Mouse (Mus musculus): ENCODE measurements at regions not wholly inside any gene's neighbourhood (a gene's known extent, or its start where the extent isn't known, plus 50 kb on each side); places are given as distances from the start of the nearest gene placed in this dataset.

DNA sequence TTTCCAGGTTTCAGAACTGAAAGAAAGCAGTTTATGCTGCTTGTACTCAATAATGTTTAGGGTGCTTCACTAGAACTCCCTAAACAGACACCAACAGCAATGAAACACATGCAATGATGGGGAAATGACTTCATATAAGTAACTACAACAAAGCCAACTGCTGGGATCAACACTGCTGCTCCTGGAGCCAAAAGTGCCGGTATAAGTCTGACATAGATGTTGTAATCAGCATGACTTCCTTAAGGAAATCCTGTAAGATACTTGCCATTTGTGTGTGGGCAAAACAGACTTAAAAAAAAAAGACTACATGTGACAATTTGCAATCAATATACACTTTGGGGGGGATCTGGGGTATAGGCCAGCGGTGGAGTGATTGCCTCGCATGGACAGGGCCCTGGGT lies 438.4 kb upstream of the A1bg start:
- Histone ChIP-seq H3K9ac (no peak overlapping the region), H3K36me3 (no peaks in the 10 kb centered on the region), H3K4me2 (replicated peaks) (no peak overlapping the region), H3K27me3 (no peaks in the 10 kb centered on the region), H3K27ac (no peak overlapping the region), H3K4me1 (no peaks in the 10 kb centered on the region), H3K4me3 (no peak overlapping the region), H3K9me3 (no peaks in the 10 kb centered on the region)
- no peak for ATAC-seq (ENCODE audit: low FRiP score, low read depth)
- WGBS, result 86% methylated on average over 3 of the region's 3 CpGs

DNA sequence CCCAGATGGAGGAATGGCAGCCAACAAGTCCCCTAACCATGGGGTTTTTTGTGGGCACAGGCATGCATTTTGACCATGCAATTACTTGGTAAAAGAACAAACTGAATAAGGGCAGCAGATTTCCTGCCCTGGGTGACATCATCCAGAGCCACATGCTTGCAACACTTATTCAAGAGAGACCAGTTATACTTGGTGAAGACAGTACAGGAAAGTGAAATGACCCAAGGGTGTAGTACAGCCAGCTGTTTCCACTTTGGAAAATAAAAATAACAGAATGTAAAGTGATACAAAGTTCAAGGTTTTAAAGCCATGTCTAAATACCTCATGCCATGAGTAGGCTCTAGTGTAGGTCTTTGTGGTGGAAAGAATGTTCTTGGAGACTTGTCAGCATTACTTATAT lies 432.5 kb upstream of the A1bg start:
- no peak overlapping the region for H3K4me3 ChIP-seq
- no peak overlapping the region for H3K9ac ChIP-seq
- H3K4me1 ChIP-seq, result peaks cover 10% of the 10 kb centered on the region; the same call in 1 of the 2 replicates
- no peaks in the 10 kb centered on the region for H3K9me3 ChIP-seq
- no peak overlapping the region for H3K4me2 ChIP-seq (replicated peaks)
- ATAC-seq (ENCODE audit: low FRiP score, low read depth), result peak; percentile 66; the same call in 1 of the 2 replicates
- H3K27me3 ChIP-seq, result no peaks in the 10 kb centered on the region
- no peaks in the 10 kb centered on the region for H3K36me3 ChIP-seq
- H3K27ac ChIP-seq, result no peak overlapping the region

DNA sequence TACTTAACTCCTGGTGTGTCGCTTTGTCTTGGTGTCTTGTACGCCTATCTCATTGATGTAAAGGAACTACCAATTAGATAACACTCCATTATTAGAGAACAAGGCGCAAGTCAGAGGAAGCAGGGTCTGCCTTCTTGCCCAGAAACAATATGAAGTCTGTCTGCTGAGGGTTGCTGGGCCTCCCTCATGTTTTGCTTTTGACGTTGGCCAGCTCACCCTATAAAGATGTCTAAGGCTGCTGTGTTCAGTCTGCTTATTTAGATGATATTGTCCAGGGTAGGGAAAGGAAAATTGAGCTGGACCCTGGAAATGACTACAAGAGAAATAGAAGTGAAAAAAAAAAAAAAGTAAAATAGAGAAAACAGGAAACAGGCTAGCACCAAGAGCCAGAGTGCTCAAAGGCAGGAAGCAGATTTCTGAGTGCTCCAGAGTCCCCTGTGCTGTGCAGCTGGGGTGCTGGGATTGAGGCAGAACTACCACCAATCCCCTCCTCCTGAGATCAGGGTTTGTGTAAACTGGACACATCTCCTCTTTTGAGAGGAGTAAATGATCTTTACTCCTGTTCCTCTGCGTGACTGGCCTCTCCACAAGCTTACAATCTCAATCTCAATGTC lies 429.0 kb upstream of the A1bg start:
- WGBS, result 40% methylated on average over 5 of the region's 5 CpGs
- no peak overlapping the region for H3K4me2 ChIP-seq (replicated peaks)
- H3K36me3 ChIP-seq, result no peaks in the 10 kb centered on the region
- H3K9ac ChIP-seq, result no peak overlapping the region
- H3K27me3 ChIP-seq, result no peaks in the 10 kb centered on the region
- H3K9me3 ChIP-seq, result no peaks in the 10 kb centered on the region
- H3K27ac ChIP-seq, result no peak overlapping the region; the same call in 1 of the 2 replicates
- H3K4me3 ChIP-seq, result no peak overlapping the region
- ATAC-seq (ENCODE audit: low FRiP score, low read depth), result no peak; the same call in 1 of the 2 replicates
- H3K4me1 ChIP-seq, result peaks cover 10% of the 10 kb centered on the region; the same call in 1 of the 2 replicates

DNA sequence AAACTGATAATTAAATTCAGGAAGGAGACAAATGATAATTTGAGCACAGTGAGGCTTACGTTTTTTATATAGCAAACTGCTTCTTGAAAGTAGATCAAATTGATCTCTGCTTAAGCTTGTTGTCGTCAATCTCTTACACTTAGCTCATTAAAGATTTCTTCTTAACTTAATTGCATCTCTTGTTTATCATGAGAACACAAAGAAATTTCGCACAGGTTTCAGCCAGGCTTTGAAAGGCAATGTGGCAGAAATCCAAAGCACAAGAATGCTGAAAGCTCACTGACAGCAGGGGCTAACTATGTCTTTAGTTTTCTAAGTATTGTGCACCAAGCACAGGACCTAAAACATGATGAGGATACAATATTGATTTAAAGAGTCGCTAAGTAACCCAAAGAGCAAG lies 422.3 kb upstream of the A1bg start:
- H3K4me1 ChIP-seq, result no peaks in the 10 kb centered on the region
- no peak overlapping the region for H3K9ac ChIP-seq
- no peaks in the 10 kb centered on the region for H3K27me3 ChIP-seq
- no peak for ATAC-seq (ENCODE audit: low FRiP score, low read depth)
- no peak overlapping the region for H3K4me2 ChIP-seq (replicated peaks)
- H3K27ac ChIP-seq, result no peak overlapping the region
- 59% methylated on average over 4 of the region's 4 CpGs for WGBS
- H3K9me3 ChIP-seq, result no peaks in the 10 kb centered on the region
- H3K4me3 ChIP-seq, result no peak overlapping the region
- no peaks in the 10 kb centered on the region for H3K36me3 ChIP-seq

DNA sequence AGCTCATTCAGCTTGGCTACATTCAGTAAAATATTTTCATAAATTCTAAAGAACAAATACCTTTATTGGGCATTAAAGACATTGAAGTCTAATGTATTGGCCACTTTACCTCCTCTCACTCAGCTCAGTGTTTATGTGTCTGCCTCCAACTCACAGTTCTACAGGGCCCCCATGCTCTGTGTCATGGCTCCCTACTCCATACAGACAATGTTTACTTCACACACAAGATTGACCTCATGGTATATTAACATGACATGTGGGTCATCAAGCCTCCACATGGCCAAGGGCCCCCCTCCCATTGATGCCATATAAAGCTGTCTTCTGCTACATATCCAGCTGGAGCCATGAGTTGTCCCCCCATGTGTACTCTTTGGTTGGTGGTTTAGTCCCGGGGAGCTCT lies 419.8 kb upstream of the A1bg start:
- H3K27me3 ChIP-seq, result no peaks in the 10 kb centered on the region
- no peak overlapping the region for H3K27ac ChIP-seq
- 70% methylated on average over 1 of the region's 1 CpGs for WGBS
- no peaks in the 10 kb centered on the region for H3K4me1 ChIP-seq
- H3K4me3 ChIP-seq, result no peak overlapping the region
- H3K36me3 ChIP-seq, result no peaks in the 10 kb centered on the region
- no peak overlapping the region for H3K9ac ChIP-seq
- H3K4me2 ChIP-seq (replicated peaks), result no peak overlapping the region
- ATAC-seq (ENCODE audit: low FRiP score, low read depth), result no peak
- H3K9me3 ChIP-seq, result no peaks in the 10 kb centered on the region

DNA sequence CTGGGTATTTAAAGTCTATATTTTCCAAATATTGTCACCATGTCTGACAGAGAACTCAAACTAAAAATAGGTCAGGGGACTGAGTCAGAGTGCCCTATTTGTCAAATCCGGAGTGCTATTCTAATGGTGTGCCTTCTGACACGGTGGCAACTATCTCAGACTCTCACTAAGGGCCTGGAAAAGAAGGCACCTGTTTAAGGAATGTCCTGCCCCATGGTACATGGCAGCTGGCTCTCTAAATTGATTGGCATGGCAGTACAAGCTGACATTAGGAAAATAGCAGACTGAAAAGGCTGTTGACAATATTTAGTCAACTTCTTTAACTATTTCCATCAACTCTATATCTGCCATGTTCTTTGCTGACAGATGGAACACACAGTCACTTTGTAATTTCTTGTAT lies 405.1 kb upstream of the A1bg start:
- Histone ChIP-seq H3K9me3 (no peaks in the 10 kb centered on the region), H3K4me1 (no peaks in the 10 kb centered on the region), H3K36me3 (no peaks in the 10 kb centered on the region), H3K27ac (no peak overlapping the region), H3K4me2 (replicated peaks) (no peak overlapping the region), H3K4me3 (no peak overlapping the region), H3K9ac (no peak overlapping the region), H3K27me3 (no peaks in the 10 kb centered on the region)
- 80% methylated on average over 2 of the region's 2 CpGs for WGBS
- no peak for ATAC-seq (ENCODE audit: low FRiP score, low read depth)

DNA sequence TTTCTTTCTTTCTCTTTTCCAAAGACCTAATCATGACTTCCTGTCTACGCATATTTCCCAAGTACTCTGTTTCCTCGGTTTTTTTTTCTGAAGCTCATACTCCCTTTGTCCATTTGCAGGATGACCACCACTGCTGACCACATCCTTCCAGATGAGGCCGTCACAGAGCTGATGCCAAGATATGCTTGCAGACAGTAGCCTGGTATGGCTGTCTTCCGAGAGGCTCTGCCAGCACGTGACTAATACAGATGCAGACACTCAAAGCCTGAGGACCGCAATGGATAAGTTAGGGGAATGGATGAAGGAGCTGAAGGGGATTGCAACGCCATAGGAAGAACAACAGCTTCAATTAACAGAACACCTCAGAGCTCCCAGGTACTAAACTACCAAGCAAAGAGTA lies 399.4 kb upstream of the A1bg start:
- Histone ChIP-seq H3K9me3 (no peaks in the 10 kb centered on the region), H3K27me3 (no peaks in the 10 kb centered on the region), H3K4me3 (no peak overlapping the region), H3K27ac (no peak overlapping the region), H3K4me2 (replicated peaks) (no peak overlapping the region), H3K4me1 (no peaks in the 10 kb centered on the region), H3K36me3 (no peaks in the 10 kb centered on the region), H3K9ac (no peak overlapping the region)
- no peak for ATAC-seq (ENCODE audit: low FRiP score, low read depth)
- 89% methylated on average over 7 of the region's 7 CpGs for WGBS

DNA sequence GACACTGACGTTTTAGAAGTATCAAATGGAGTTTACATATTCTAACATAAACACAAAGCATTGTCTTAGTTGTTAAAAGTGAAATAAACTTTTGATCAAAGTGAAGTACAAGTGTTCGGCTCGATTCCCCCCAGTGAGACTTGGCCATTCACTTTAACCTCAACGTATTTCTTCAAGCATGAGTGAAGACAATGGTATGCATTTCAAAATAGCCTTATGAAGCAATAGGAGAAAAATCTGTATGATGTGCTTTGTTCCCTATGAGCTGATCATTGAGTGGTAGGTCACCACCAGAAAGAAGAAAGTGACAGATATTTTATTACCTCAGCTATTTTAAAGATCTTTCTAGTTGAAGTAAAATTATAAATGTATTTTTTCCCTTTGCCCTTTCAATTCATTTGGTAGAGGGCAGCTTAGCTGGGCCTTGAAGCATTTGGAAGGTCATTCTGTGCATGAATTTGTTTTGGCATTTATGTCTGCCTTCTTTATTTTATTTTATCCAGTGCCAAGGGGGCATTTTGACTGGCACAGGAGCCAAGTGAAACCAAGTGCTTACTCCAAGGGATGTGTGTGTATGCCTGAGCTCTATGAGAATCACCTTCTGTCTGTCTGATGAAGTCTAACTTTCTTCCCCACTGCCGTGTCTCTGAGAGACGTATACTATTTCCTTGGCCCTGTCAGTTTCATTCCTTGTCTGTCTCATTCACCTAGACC lies 386.8 kb upstream of the A1bg start:
- no peak overlapping the region for H3K4me3 ChIP-seq
- H3K9me3 ChIP-seq, result no peaks in the 10 kb centered on the region
- no peak overlapping the region for H3K27ac ChIP-seq
- no peak overlapping the region for H3K4me2 ChIP-seq (replicated peaks)
- no peaks in the 10 kb centered on the region for H3K27me3 ChIP-seq
- H3K9ac ChIP-seq, result no peak overlapping the region
- ATAC-seq (ENCODE audit: low FRiP score, low read depth), result no peak
- H3K4me1 ChIP-seq, result no peaks in the 10 kb centered on the region
- 83% methylated on average over 6 of the region's 6 CpGs for WGBS
- no peaks in the 10 kb centered on the region for H3K36me3 ChIP-seq

DNA sequence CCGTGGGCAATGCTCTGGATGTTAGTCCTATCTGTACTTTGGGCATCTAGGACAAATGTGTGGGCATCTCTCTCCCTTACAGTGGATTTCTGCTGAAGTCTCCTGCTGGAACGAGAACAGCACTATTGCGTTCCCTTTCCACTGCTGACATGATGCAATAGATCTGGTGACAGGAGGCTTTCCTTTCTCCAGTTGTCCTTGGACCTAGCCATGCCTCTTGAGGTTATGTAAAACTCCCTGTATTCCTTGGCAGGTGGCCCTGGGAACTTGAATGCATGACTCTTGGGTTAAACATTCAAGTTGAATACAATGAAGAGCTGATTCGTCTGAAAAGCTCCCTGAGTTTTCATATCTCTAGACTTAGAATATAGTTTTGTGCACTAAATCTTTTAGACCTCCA lies 386.1 kb upstream of the A1bg start:
- no peak for ATAC-seq (ENCODE audit: low FRiP score, low read depth)
- H3K4me1 ChIP-seq, result no peaks in the 10 kb centered on the region
- H3K27me3 ChIP-seq, result no peaks in the 10 kb centered on the region
- no peaks in the 10 kb centered on the region for H3K36me3 ChIP-seq
- H3K9ac ChIP-seq, result no peak overlapping the region
- WGBS, result 85% methylated on average over 4 of the region's 4 CpGs
- H3K27ac ChIP-seq, result no peak overlapping the region
- no peaks in the 10 kb centered on the region for H3K9me3 ChIP-seq
- H3K4me3 ChIP-seq, result no peak overlapping the region
- H3K4me2 ChIP-seq (replicated peaks), result no peak overlapping the region

DNA sequence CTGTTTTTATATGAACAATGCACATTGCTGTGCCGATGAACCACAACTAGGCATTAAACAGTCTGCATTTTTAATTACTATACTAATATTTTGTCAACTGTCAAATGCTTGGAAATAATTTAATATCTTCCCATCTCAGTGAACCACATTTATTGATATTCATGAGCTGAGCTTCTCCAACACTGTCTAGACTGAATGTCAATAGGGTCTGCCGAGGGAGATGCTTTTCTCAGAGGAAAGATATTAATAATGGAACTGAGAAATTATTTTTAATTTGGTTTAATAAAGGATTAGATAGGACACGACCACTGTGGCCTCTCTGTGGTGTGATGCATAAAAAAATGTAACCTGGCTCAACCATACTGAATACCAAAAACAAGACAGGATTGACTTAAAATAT lies 381.7 kb upstream of the A1bg start:
- no peak overlapping the region for H3K27ac ChIP-seq
- no peaks in the 10 kb centered on the region for H3K36me3 ChIP-seq
- ATAC-seq (ENCODE audit: low FRiP score, low read depth), result no peak
- no peak overlapping the region for H3K4me2 ChIP-seq (replicated peaks)
- WGBS, result 78% methylated on average over 3 of the region's 3 CpGs
- H3K9ac ChIP-seq, result no peak overlapping the region
- H3K9me3 ChIP-seq, result no peaks in the 10 kb centered on the region
- no peak overlapping the region for H3K4me3 ChIP-seq
- H3K27me3 ChIP-seq, result no peaks in the 10 kb centered on the region
- H3K4me1 ChIP-seq, result no peaks in the 10 kb centered on the region

DNA sequence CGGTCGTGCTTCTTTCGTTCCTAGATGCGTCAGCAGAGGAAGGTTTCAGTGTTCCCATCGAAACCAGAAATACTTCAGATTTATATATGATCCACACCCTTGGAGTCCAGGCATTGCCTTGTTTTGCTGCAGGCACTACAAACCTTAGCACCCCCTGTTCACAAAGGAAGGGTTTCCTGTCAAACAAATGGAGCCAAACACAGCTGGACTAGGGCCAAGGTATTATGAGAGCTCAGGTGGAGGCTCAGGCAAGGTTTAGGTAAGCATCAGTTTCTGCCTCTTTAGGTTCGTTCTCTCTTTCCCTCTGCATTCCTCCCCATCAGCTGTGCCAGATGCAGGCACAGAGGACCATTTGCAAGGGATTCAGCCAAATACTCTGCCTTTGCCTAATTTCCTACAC lies 377.0 kb upstream of the A1bg start:
- no peak overlapping the region for H3K27ac ChIP-seq
- H3K9me3 ChIP-seq, result no peaks in the 10 kb centered on the region
- H3K4me3 ChIP-seq, result no peak overlapping the region
- 85% methylated on average over 6 of the region's 6 CpGs for WGBS
- no peak for ATAC-seq (ENCODE audit: low FRiP score, low read depth)
- H3K9ac ChIP-seq, result no peak overlapping the region
- H3K4me1 ChIP-seq, result no peaks in the 10 kb centered on the region
- H3K4me2 ChIP-seq (replicated peaks), result no peak overlapping the region
- no peaks in the 10 kb centered on the region for H3K27me3 ChIP-seq
- H3K36me3 ChIP-seq, result no peaks in the 10 kb centered on the region

DNA sequence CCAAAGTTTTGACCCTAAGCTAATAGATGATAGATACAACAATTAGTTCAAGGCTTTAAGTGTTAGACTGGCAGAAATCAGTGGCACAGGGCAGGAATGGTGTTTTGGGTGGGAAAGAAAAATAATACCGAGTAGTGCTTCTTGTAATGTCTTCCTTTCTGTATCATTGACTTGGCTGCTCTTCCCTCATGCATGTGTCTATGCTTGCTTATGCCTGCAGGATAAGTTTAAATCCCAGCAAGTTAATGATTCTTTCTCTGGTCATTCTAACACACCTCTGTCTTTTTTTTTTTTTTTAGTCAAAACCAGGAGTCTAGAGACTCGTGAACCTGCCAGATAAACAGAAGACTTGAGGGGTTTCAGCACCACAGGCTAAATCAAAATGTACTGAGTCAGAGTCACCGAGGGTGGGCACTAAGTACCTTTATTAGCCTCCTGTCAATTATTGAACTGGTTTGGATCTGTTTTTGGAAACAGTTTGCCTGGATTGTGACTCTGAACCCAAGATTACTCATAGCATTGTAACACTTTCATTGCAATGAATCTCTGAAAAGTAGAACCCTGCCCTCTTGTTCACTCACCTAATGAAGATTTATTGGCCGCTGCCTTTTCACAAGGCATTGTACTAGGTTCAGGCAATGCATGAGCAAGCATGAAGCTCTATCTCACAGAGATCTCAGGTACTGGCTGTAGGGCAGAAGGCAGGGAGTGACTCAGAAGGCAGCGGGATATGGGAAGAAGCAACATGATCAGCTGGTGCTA lies 374.8 kb upstream of the A1bg start:
- Histone ChIP-seq H3K9me3 (no peaks in the 10 kb centered on the region), H3K9ac (no peak overlapping the region), H3K4me2 (replicated peaks) (no peak overlapping the region), H3K27me3 (no peaks in the 10 kb centered on the region), H3K27ac (no peak overlapping the region), H3K4me1 (no peaks in the 10 kb centered on the region), H3K4me3 (no peak overlapping the region), H3K36me3 (no peaks in the 10 kb centered on the region)
- ATAC-seq (ENCODE audit: low FRiP score, low read depth), result no peak
- 80% methylated on average over 5 of the region's 5 CpGs for WGBS

All from limb, embryonic 13.5 days (tissue).